Mouse (Mus musculus) heart, postnatal 14 days (tissue): ENCODE data around the gene Ptafr. TPM values are rescaled to one million over a fixed set of nuclear protein-coding genes. Genes with fewer than 3 reads are reported as not detected.

Experiments
- DNase-seq, 2 experiments: peaks; one replicate each; pipeline ENCODE4 v3.0.0; 2021 to 2022
- intact Hi-C: fragments of 180-260 bp; cut with DNase I; formaldehyde crosslinking; loops from one replicate; pipeline ENCODE4 v1.15.1; 2025
- total RNA-seq, 2 experiments: library from RNA; stranded (reverse); gene quantifications; 2 replicates each; pipeline ENCODE4 v1.2.3; 2021

Ptafr gene
- total RNA-seq, 2 experiments from 2014 or later = 1.1 to 2.0 TPM

DNA sequence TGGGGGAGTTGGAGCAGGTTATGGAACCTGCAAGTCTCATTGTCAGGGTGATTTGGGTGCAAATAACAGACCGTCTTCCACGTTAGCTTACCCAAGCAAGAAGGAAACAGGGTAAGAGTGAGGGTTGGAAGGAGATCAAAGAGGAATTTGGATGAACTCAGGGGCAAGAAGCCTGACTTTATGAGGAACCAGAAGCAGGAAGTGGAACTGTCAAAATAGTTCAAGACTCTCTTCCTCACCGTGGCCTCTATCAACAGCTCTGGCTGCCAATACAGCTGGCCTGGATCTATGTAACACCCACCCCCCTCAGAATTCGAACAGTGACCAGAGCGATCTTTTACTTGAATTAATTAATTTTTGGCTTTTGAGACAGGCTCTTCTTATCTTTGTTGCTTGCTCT is 41.9 kb downstream of the Ptafr start:
- no peak for DNase-seq
- intact Hi-C loops = no loop called here

- peak in 1 of 2 experiments; percentile 25 for DNase-seq
- intact Hi-C loops = no loop called here
Observed at GRCm38 (mm10) chr4:132608147-132608546, 44.3 kb downstream of the Ptafr start.

GRCm38 (mm10) chr4:132610301-132610984 is 46.6 kb downstream of the Ptafr start:
- DNase-seq = no peak
- intact Hi-C loops = no loop called here

- no peak for DNase-seq
Observed at GRCm38 (mm10) chr4:132611320-132611719, 47.5 kb downstream of the Ptafr start.

GRCm38 (mm10) chr4:132617873-132618272 is 54.0 kb downstream of the Ptafr start:
- DNase-seq = no peak
- intact Hi-C loops = no loop called here

More at GRCm38 (mm10) chr4:132611320-132611719, 47.5 kb downstream of the Ptafr start:
- intact Hi-C loops = no loop called here

DNA sequence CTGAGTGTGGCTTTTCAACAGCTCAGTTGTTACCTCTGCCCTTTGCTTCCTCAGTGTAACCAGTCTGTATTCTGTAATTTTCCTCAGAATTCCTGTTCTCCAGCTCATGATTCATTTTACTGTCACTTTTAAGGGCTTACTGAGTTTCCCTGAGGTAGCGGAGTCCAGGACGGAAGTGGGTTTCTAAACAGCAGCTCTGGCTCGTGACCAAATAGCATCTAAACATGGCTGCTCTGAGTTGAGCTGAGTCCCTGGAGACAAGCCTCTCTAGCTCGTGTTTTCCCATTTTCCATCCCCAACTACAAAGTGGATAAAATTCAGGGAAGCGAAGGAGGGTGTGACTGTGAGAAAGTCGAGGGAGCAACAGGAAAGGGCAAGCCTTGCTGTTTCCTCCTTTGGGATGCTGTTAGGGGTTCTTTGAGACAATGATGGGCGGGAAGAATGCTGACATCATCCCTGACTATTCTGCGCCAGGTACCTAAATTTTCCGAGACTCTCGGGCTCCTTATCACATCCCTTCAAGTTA is 55.0 kb downstream of the Ptafr start:
- peak in 1 of 2 experiments; percentile 17 for DNase-seq
- intact Hi-C loops = no loop called here

DNA sequence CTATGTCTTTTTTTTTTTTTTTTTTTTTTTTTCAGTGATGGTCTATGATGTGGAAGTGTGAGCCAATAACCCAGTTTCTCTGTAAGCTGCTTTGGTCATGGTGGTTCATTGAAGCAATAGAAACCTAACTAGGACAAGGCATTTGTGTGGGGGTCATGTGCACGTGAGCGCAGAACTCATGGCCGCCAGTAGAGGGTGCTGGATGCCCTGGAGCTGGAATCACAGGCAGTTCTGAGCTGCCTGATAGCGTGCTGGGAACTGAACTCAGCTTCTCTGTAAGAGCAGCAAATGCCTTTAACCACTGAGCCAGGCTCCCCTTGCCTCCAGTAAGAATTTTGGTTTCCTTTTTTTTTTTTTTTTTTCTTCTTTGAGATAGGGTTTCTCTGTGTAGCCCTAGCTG is 56.3 kb downstream of the Ptafr start:
- intact Hi-C loops = loop anchor here (5.0 kb wide), 1 partner anchor 53 kb away; no protein-coding TSS in a partner anchor
- DNase-seq = no peak

DNA sequence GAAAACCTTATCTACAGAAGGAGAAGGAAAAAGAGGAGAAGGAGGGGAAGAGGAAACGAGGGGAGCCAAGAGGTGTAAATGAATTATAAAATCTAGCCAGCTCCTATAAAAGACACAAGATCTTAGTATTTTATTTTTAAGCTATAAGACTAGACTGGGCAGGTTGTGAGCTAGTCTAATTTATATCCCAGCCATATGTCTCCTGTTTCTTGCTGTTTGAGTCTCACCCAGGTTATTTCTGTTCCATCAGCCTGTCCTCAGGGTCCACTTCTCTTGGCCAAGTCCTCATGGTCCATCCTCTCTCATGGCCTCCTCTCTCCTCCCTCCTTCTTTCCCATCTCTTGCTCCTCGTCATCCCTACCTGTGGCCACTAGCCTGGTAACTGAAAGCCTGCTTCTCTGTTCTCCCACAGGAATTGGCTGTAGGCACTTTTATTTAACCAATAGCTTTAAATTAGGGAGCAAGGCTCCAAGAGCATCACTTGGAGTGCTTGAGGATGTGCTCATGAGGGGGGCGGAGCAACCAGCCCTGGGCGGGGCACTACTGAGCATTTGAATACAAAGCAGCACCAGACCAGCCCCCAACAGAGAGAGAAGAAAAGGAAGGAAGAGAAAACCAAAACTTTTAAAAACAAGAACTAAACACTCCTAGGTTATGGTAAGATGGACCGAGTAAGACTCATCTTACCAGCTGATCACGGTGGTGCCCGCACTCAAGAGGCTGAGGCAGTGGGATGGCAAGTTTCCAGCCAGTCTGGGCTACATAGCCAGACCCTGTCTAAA is 57.6 kb downstream of the Ptafr start:
- DNase-seq = no peak
- intact Hi-C loops = loop anchor here (5.0 kb wide), 1 partner anchor 54 kb away; no protein-coding TSS in a partner anchor

DNA sequence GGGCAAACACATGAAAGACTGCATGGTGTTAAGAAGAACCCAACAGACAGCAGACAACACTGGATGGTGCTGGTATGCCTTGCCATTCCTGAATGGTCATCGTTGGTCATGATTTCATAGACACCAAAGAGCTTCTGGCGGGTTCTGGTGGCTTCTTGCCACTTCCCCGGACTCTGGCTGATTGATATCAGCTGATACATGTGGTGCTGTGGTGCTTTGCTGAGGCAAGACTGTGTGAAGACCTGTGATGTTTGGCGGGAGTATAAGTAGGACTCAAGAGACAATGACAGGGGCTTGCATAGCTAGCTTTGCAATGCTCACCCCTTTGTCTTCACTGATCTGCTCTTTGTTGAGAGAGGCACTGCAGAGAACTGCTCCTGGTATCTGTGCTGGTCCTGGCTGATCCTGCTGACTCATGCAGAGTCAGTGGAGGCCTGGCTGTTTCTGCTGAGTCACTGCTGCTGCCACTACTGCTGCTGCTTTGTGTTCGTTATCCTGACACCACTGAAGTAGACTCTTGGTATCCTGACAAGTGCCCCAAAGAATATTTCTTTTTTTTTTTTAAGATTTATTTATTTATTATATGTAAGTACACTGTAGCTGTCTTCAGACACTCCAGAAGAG is 60.3 kb downstream of the Ptafr start:
- intact Hi-C loops = loop anchor here (5.0 kb wide), 1 partner anchor 57 kb away; no protein-coding TSS in a partner anchor
- no peak for DNase-seq

DNA sequence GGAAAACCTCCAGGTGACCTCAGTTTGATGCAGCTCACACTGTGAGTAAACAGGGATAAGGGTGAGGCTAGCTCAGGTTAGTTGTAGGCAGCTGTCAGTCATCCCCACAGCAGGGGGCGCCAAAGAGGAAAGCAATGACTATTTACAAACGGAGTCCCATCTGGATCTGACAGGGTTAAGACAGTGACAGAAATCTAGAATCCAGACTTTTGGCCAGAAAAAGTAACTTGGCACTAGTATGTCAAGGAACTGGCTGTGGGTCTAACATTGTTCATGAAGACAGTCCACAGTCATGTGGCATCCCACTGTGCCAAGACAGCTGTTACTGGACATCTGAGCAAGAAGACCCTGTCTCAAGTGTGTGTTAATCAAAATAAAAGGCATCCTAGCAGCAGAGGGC is 65.0 kb downstream of the Ptafr start:
- DNase-seq = peak; percentile 24 to 60
- intact Hi-C loops = no loop called here

Other genes starting within 250 kb of the Ptafr start
- 10 to 100 TPM; 21.6 to 24.6 TPM for gene Trnau1ap, start 234.5 kb upstream of the Ptafr start, total RNA-seq
- 10 to 100 TPM in 1 of 2 experiments, 1 to 10 TPM in 1; 9.5 to 13.3 TPM for gene Rcc1, start 210.5 kb upstream of the Ptafr start, total RNA-seq
- gene Phactr4, start 141.6 kb upstream of the Ptafr start, total RNA-seq = 10 to 100 TPM; 28.4 to 29.8 TPM
- gene Med18, start 100.1 kb upstream of the Ptafr start, total RNA-seq = 1 to 10 TPM; 3.8 to 4.7 TPM
- 1 to 10 TPM; 3.8 to 3.9 TPM for gene Sesn2, start 53.6 kb upstream of the Ptafr start, total RNA-seq
- 100 to 1,000 TPM; 399 to 455 TPM for gene Atpif1, start 30.4 kb upstream of the Ptafr start, total RNA-seq
- 10 to 100 TPM; 50.2 to 51.7 TPM for gene Dnajc8, start 28.5 kb upstream of the Ptafr start, total RNA-seq
- 10 to 100 TPM; 36.4 to 38.5 TPM for gene Eya3, start 74.9 kb downstream of the Ptafr start, total RNA-seq
- 1 to 10 TPM; 1.9 to 2.0 TPM for gene Xkr8, start 168.5 kb downstream of the Ptafr start, total RNA-seq
- gene Smpdl3b, start 193.2 kb downstream of the Ptafr start, total RNA-seq = under 1 TPM; 0.71 to 0.98 TPM
- 10 to 100 TPM; 11.2 to 12.4 TPM for gene Rpa2, start 204.3 kb downstream of the Ptafr start, total RNA-seq
- gene Themis2, start 232.3 kb downstream of the Ptafr start, total RNA-seq = 1 to 10 TPM; 1.5 to 1.8 TPM